Mouse (Mus musculus) midbrain, postnatal 0 days (tissue): ENCODE measurements around the gene Lce3c. TPM values are rescaled to one million over a fixed set of nuclear protein-coding genes. Genes with fewer than 3 reads are reported as not detected.

ENCODE experiments used
- ATAC-seq: fragments of 200-750 bp; cut with Nextera tagmentation; 2 replicates; pipeline ENCODE4 v1.8.0; 2017; ENCODE audit warnings: moderate number of reproducible peaks, mild to moderate bottlenecking, moderate TSS enrichment, moderate library complexity; ENCODE audit not compliant: low FRiP score
- DNase-seq: peaks from one replicate; pipeline ENCODE4 v3.0.0-alpha.2; 2015; ENCODE audit warnings: low spot score
- H3K27ac ChIP-seq: fragments of 300-500 bp; sonication (generic); 2 replicates; pipeline ENCODE4 v1.5.1; 2014; ENCODE audit warnings: low read depth, mild to moderate bottlenecking, low read length, mixed read lengths
- H3K27me3 ChIP-seq: fragments of 300-500 bp; sonication (generic); 2 replicates; pipeline ENCODE4 v1.6.1; 2014; ENCODE audit warnings: low read length, control low read depth, mixed read lengths; ENCODE audit not compliant: insufficient read depth
- H3K36me3 ChIP-seq: fragments of 300-500 bp; sonication (generic); 2 replicates; pipeline ENCODE4 v1.6.1; 2014; ENCODE audit warnings: low read length, control low read depth, mixed read lengths; ENCODE audit not compliant: insufficient read depth
- H3K4me1 ChIP-seq: fragments of 300-500 bp; sonication (generic); 2 replicates; pipeline ENCODE4 v1.6.1; 2014; ENCODE audit warnings: mild to moderate bottlenecking, control low read depth, antibody characterized with exemption, low read length, mixed read lengths; ENCODE audit not compliant: insufficient read depth
- H3K4me2 ChIP-seq: fragments of 300-500 bp; sonication (generic); 2 replicates; pipeline ENCODE4 v1.6.1; 2014; ENCODE audit warnings: low read depth, mild to moderate bottlenecking, low read length, mixed read lengths; ENCODE audit not compliant: poor library complexity, severe bottlenecking
- H3K4me3 ChIP-seq: fragments of 300-500 bp; sonication (generic); 2 replicates; pipeline ENCODE4 v1.5.1; 2014; ENCODE audit warnings: low read depth, mild to moderate bottlenecking, low read length, moderate library complexity
- H3K9ac ChIP-seq: fragments of 300-500 bp; sonication (generic); replicated peaks from 2 replicates; pipeline ENCODE4 v1.6.1; 2014; ENCODE audit warnings: mild to moderate bottlenecking, low read length, moderate library complexity, mixed read lengths; ENCODE audit not compliant: poor library complexity, severe bottlenecking
- H3K9me3 ChIP-seq: fragments of 300-500 bp; sonication (generic); 2 replicates; pipeline ENCODE4 v1.6.1; 2016; ENCODE audit warnings: low read length, control low read depth
- CTCF ChIP-seq: IDR thresholded peaks from 2 replicates; pipeline ENCODE4 v1.5.1; 2016; ENCODE audit warnings: antibody characterized with exemption, mild to moderate bottlenecking
- WGBS: fragments of 180-500 bp; shearing (Covaris S2); extraction: QIAGEN DNeasy Blood & Tissue Kit; methylation state at CpG from one replicate; pipeline ENCODE4 v1.1.7; 2014; 5-methylcytosine and 5-hydroxymethylcytosine counted together
- polyA plus RNA-seq: library from polyadenylated mRNA; unstranded; fragments of >200 nt; fragmentation: Nextera tagmentation; extraction: Ambion mirVana; gene quantifications from 2 replicates; pipeline ENCODE4 v1.2.1, GENCODE M21; 2015
- total RNA-seq: library from RNA; depleted of rRNA; stranded (reverse); fragments of >200 nt; gene quantifications from 2 replicates; pipeline ENCODE4 v1.2.3, GENCODE M21; 2014

Lce3c gene
- total and polyA plus RNA-seq, 2 experiments from 2014 or later, result not detected

GRCm38 (mm10) chr3:92920364-92920763, 23.9 kb upstream of the Lce3c start:
- Histone ChIP-seq H3K9ac (no peak overlapping the region), H3K9me3 (no peaks in the 10 kb centered on the region), H3K27ac (no peak overlapping the region), H3K4me1 (no peaks in the 10 kb centered on the region), H3K4me2 (no peak overlapping the region), H3K27me3 (no peaks in the 10 kb centered on the region), H3K4me3 (no peak overlapping the region), H3K36me3 (no peaks in the 10 kb centered on the region)
- peak; percentile 47 for TF ChIP-seq CTCF
- ATAC-seq (no peak), DNase-seq (peak; percentile 24)
- WGBS, result 67% methylated on average over 4 of the region's 4 CpGs

- H3K9ac ChIP-seq, result no peak within 1 kb of the TSS
- H3K9me3 ChIP-seq, result no peaks in the 10 kb centered on the region
- no peak for DNase-seq
- H3K4me1 ChIP-seq, result no peaks in the 10 kb centered on the region
- no peak for ATAC-seq
- no peak within 1 kb of the TSS for H3K27ac ChIP-seq
- no peaks in the 10 kb centered on the region for H3K36me3 ChIP-seq
- H3K4me3 ChIP-seq, result no peak within 1 kb of the TSS
- no peak within 1 kb of the TSS for H3K4me2 ChIP-seq
- WGBS, result 75% methylated on average over 2 of the region's 2 CpGs
- no peak for TF ChIP-seq CTCF
- no peaks in the 10 kb centered on the region for H3K27me3 ChIP-seq
Measured at GRCm38 (mm10) chr3:92926130-92926529, 18.2 kb upstream of the Lce3c start, which contains the start of gene Lce3a. TSS of gene Lce3a (minus strand) at chr3:92926230.

GRCm38 (mm10) chr3:92932679-92933078, 11.6 kb upstream of the Lce3c start, which contains the start of gene Lce3b:
TSS of gene Lce3b (plus strand) at chr3:92932979.
- H3K27me3 ChIP-seq, result no peaks in the 10 kb centered on the region
- no peak within 1 kb of the TSS for H3K9ac ChIP-seq
- no peaks in the 10 kb centered on the region for H3K36me3 ChIP-seq
- ATAC-seq, result no peak
- WGBS, result 60% methylated on average over 2 of the region's 2 CpGs
- no peak within 1 kb of the TSS for H3K4me2 ChIP-seq
- no peaks in the 10 kb centered on the region for H3K4me1 ChIP-seq
- no peak for DNase-seq
- no peak within 1 kb of the TSS for H3K27ac ChIP-seq
- no peak within 1 kb of the TSS for H3K4me3 ChIP-seq
- H3K9me3 ChIP-seq, result no peaks in the 10 kb centered on the region
- no peak for TF ChIP-seq CTCF

- H3K4me3 ChIP-seq, result no peak within 1 kb of the TSS
- DNase-seq (no peak), ATAC-seq (no peak)
- H3K9me3 ChIP-seq, result no peaks in the 10 kb centered on the region
- no peak for TF ChIP-seq CTCF
- H3K27ac ChIP-seq, result no peak within 1 kb of the TSS
- no peak within 1 kb of the TSS for H3K4me2 ChIP-seq
- H3K36me3 ChIP-seq, result no peaks in the 10 kb centered on the region
- H3K4me1 ChIP-seq, result no peaks in the 10 kb centered on the region
- 92% methylated on average over 1 of the region's 1 CpGs for WGBS
- H3K27me3 ChIP-seq, result no peaks in the 10 kb centered on the region
- H3K9ac ChIP-seq, result no peak within 1 kb of the TSS
Measured at GRCm38 (mm10) chr3:92957090-92957489, 12.8 kb downstream of the Lce3c start, which contains the start of gene Lce3d. TSS of gene Lce3d (plus strand) at chr3:92957390.

GRCm38 (mm10) chr3:92966761-92967160, 22.5 kb downstream of the Lce3c start, which contains the start of gene Lce3e:
TSS of gene Lce3e (plus strand) at chr3:92967061.
- Histone ChIP-seq H3K27me3 (no peaks in the 10 kb centered on the region), H3K27ac (no peak within 1 kb of the TSS), H3K9me3 (no peaks in the 10 kb centered on the region), H3K4me3 (no peak within 1 kb of the TSS), H3K4me2 (no peak within 1 kb of the TSS), H3K4me1 (no peaks in the 10 kb centered on the region), H3K36me3 (no peaks in the 10 kb centered on the region), H3K9ac (no peak within 1 kb of the TSS)
- 93% methylated on average over 2 of the region's 2 CpGs for WGBS
- TF ChIP-seq CTCF, result no peak
- no peak for DNase-seq
- no peak for ATAC-seq

- no peak for DNase-seq
- H3K27ac ChIP-seq, result no peak overlapping the region
- H3K9ac ChIP-seq, result no peak overlapping the region
- TF ChIP-seq CTCF, result no peak
- no peak for ATAC-seq
- no peak overlapping the region for H3K4me2 ChIP-seq
- H3K9me3 ChIP-seq, result no peaks in the 10 kb centered on the region
- no peaks in the 10 kb centered on the region for H3K27me3 ChIP-seq
- WGBS, result 55% methylated on average over 2 of the region's 2 CpGs
- H3K4me1 ChIP-seq, result no peaks in the 10 kb centered on the region
- H3K4me3 ChIP-seq, result no peak overlapping the region
- H3K36me3 ChIP-seq, result no peaks in the 10 kb centered on the region
Measured at GRCm38 (mm10) chr3:92978484-92978883, 34.2 kb downstream of the Lce3c start.
